Mouse (Mus musculus) spleen, adult 18-20 months (tissue): Measurements from ENCODE around the gene Fam111a.
"Not testable (repeated sequence)": the region's sequence is repeated elsewhere in the genome, so short reads cannot be mapped to it uniquely, and the experiment has no call there.

Experiments used
- DNase-seq, 2 experiments: peaks; one replicate each; pipeline ENCODE4 v3.0.0; 2022; ENCODE audit warnings: mixed read lengths in 2 of 2

The Fam111a gene

GRCm38 (mm10) chr19:12545440-12545839, at the start of gene Fam111a:
Fam111a (plus strand) TSS chr19:12545740.
- not testable (repeated sequence) for DNase-seq

- DNase-seq, result no peak
Observed at GRCm38 (mm10) chr19:12496241-12496640, 49.3 kb upstream of the Fam111a start.

GRCm38 (mm10) chr19:12497909-12498308, 47.6 kb upstream of the Fam111a start:
- DNase-seq, result no peak

- DNase-seq, result no peak
Observed at GRCm38 (mm10) chr19:12498321-12498720, 47.2 kb upstream of the Fam111a start.

- no peak for DNase-seq
Observed at GRCm38 (mm10) chr19:12498941-12499340, 46.6 kb upstream of the Fam111a start.

GRCm38 (mm10) chr19:12499485-12499884, 46.1 kb upstream of the Fam111a start:
- DNase-seq, result no peak

- DNase-seq, result no peak
Observed at GRCm38 (mm10) chr19:12500124-12500523, 45.4 kb upstream of the Fam111a start.

- DNase-seq, result peak; percentile 17 to 34
Observed at GRCm38 (mm10) chr19:12500881-12501311, 44.6 kb upstream of the Fam111a start.

- peak; percentile 87 to 96 for DNase-seq
Observed at GRCm38 (mm10) chr19:12501370-12502347, 43.9 kb upstream of the Fam111a start, which contains the start of gene Dtx4. Dtx4 (minus strand) TSS chr19:12501454.

- DNase-seq, result no peak
Observed at GRCm38 (mm10) chr19:12502756-12503155, 42.8 kb upstream of the Fam111a start.

- DNase-seq, result no peak
Observed at GRCm38 (mm10) chr19:12514621-12515020, 30.9 kb upstream of the Fam111a start.

- DNase-seq, result peak; percentile 25 to 54
Observed at GRCm38 (mm10) chr19:12517671-12518540, 27.6 kb upstream of the Fam111a start.

- DNase-seq, result no peak
Observed at GRCm38 (mm10) chr19:12518541-12518890, 27.0 kb upstream of the Fam111a start.

GRCm38 (mm10) chr19:12523377-12523776, 22.2 kb upstream of the Fam111a start:
- no peak for DNase-seq

- DNase-seq, result no peak
Observed at GRCm38 (mm10) chr19:12537168-12537567, 8.4 kb upstream of the Fam111a start.

- no peak for DNase-seq
Observed at GRCm38 (mm10) chr19:12539975-12540374, 5.6 kb upstream of the Fam111a start.

GRCm38 (mm10) chr19:12540727-12541126, 4.8 kb upstream of the Fam111a start:
- no peak for DNase-seq

- DNase-seq, result peak; percentile 26 to 35
Observed at GRCm38 (mm10) chr19:12541644-12542043, 3.9 kb upstream of the Fam111a start.

GRCm38 (mm10) chr19:12549166-12549565, 3.6 kb downstream of the Fam111a start:
- DNase-seq, result peak in 1 of 2 experiments; percentile 63

GRCm38 (mm10) chr19:12550005-12550942, 4.7 kb downstream of the Fam111a start:
- DNase-seq, result no peak

GRCm38 (mm10) chr19:12556293-12556692, 10.8 kb downstream of the Fam111a start:
- no peak for DNase-seq

- DNase-seq, result no peak
Observed at GRCm38 (mm10) chr19:12558219-12558618, 12.7 kb downstream of the Fam111a start.
